Mouse (Mus musculus) T-cell, adult 2 months (primary cell): ENCODE data around the gene Gm20425.

Source experiments
- DNase-seq: peaks from one replicate; pipeline ENCODE4 v3.0.0; 2022; ENCODE audit warnings: low spot score

Gene Gm20425

GRCm38 (mm10) chr9:103230151-103230951 is at the start of gene Gm20425, which contains the start of gene Trf:
Gm20425 (minus strand) TSS chr9:103230307.
Trf (minus strand) TSS chr9:103230444.
- DNase-seq, result peak; percentile 31

- no peak for DNase-seq
Observed at GRCm38 (mm10) chr9:103276876-103277275, 46.8 kb upstream of the Gm20425 start.

- no peak for DNase-seq
Observed at GRCm38 (mm10) chr9:103275676-103276075, 45.6 kb upstream of the Gm20425 start.

- DNase-seq, result no peak
Observed at GRCm38 (mm10) chr9:103274819-103275218, 44.7 kb upstream of the Gm20425 start.

- no peak for DNase-seq
Observed at GRCm38 (mm10) chr9:103271104-103271503, 41.0 kb upstream of the Gm20425 start.

GRCm38 (mm10) chr9:103265778-103266177 is 35.7 kb upstream of the Gm20425 start:
- DNase-seq, result no peak

GRCm38 (mm10) chr9:103252906-103253305 is 22.8 kb upstream of the Gm20425 start:
- no peak for DNase-seq

GRCm38 (mm10) chr9:103248618-103249017 is 18.5 kb upstream of the Gm20425 start:
- DNase-seq, result no peak

- DNase-seq, result no peak
Observed at GRCm38 (mm10) chr9:103246526-103247168, 16.5 kb upstream of the Gm20425 start.

GRCm38 (mm10) chr9:103243640-103244039 is 13.5 kb upstream of the Gm20425 start:
- no peak for DNase-seq

GRCm38 (mm10) chr9:103241206-103241605 is 11.1 kb upstream of the Gm20425 start:
- no peak for DNase-seq

- DNase-seq, result no peak
Observed at GRCm38 (mm10) chr9:103239471-103239870, 9.4 kb upstream of the Gm20425 start.

- no peak for DNase-seq
Observed at GRCm38 (mm10) chr9:103234565-103235165, 4.6 kb upstream of the Gm20425 start.

GRCm38 (mm10) chr9:103234059-103234458 is 4.0 kb upstream of the Gm20425 start:
- DNase-seq, result no peak

GRCm38 (mm10) chr9:103233006-103233395 is 2.9 kb upstream of the Gm20425 start:
- peak; percentile 7 for DNase-seq

- no peak for DNase-seq
Observed at GRCm38 (mm10) chr9:103232232-103233005, 2.3 kb upstream of the Gm20425 start.

GRCm38 (mm10) chr9:103229037-103229867 is 855 bp downstream of the Gm20425 start:
- DNase-seq, result no peak

- DNase-seq, result peak; percentile 11
Observed at GRCm38 (mm10) chr9:103228370-103229003, 1.6 kb downstream of the Gm20425 start.

GRCm38 (mm10) chr9:103227760-103228159 is 2.3 kb downstream of the Gm20425 start:
- DNase-seq, result no peak

GRCm38 (mm10) chr9:103226806-103227205 is 3.3 kb downstream of the Gm20425 start:
- no peak for DNase-seq

- DNase-seq, result peak; percentile 28
Observed at GRCm38 (mm10) chr9:103225464-103225863, 4.6 kb downstream of the Gm20425 start.
